In the genomic region with DNA sequence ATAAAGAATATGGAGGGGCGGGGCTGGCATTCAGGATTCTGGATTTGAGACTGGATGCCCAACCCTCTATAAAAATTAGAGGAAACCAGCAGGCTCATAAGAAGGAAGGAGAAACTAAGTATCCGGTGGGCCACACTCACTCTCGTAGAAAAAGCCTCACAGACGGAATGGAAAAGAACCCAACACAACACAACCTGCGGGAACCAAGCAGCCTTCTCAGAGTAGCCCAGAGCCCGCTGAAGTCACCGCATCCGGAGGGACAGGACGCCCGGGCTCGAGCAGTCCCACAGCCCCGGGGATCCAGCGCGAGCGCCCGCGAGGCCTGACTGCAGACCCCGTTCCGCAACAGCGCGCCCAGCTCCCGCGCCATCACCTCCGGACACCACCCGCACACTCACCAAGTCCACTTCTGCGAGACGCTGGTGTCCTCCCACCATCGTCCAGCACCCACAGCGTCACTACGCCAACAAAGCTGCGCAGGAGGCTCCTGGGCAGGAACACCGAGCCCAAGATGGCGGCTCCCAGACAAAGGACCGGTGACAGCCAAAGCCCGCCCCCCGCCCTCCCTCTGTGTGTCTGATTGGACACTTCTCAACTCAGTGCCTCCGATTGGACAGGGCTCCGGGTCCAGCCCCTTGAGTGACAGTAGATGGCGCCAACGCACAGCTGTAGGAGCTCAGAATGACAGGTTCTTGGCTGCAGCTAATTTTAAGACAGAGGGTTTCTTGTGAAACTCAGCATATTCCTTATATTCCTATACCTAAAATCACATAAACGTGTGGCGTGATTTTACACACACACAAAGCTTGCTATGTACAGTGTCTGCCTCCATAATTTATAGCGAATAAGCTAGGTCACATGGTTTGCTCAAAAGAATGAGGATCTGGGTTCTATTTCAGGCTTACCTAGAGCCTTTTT, we compare ENCODE assay signal across 8 mouse cellular contexts. TPM values are rescaled to one million over a fixed set of nuclear protein-coding genes. Genes with fewer than 3 reads are reported as not detected.
DNase-seq lines count a peak whose midpoint lies in the region; ATAC-seq and TF ChIP-seq lines count a peak whose summit lies in the region.

A gene (minus strand): TSS at position 551 of the 918 bp plus-strand sequence.

- H3K79me2 ChIP-seq in C2C12 (ENCODE audit: control insufficient read depth, insufficient read depth): peaks cover 43% of the 10 kb centered on the region
- H3K79me2 ChIP-seq in liver, adult 2 months (ENCODE audit: control insufficient read depth, insufficient read depth, low read length): peaks cover 14% of the 10 kb centered on the region
- H3K79me2 ChIP-seq in myocyte (ENCODE audit: control insufficient read depth, insufficient read depth): peaks cover 33% of the 10 kb centered on the region

- H3K36me3 ChIP-seq in C2C12 (ENCODE audit: control insufficient read depth, insufficient read depth) (peaks cover 34% of the 10 kb centered on the region), myocyte (ENCODE audit: control insufficient read depth, insufficient read depth) (peaks cover 24% of the 10 kb centered on the region)
- H3K36me3 ChIP-seq in erythroblast, embryonic 14.5 days (ENCODE audit: control insufficient read depth): peaks cover 37% of the 10 kb centered on the region
- H3K36me3 ChIP-seq in heart, embryonic 11.5 days (ENCODE audit: control insufficient read depth, insufficient read depth, low read length): peaks cover 30% of the 10 kb centered on the region
- H3K36me3 ChIP-seq in kidney, embryonic 16.5 days (ENCODE audit: insufficient read depth, low read length): peaks cover 39% of the 10 kb centered on the region
- peaks cover 26% of the 10 kb centered on the region for H3K36me3 ChIP-seq in liver, adult 2 months (ENCODE audit: control insufficient read depth, insufficient read depth, low read length)
- 0 out of 2 replicates have a peak, but pooled peaks cover 2% of the 10 kb centered on the region for H3K36me3 ChIP-seq in splenic B cell, adult 2 months (ENCODE audit: control insufficient read depth, insufficient read depth, low read length, poor library complexity, severe bottlenecking)

- ATAC-seq in heart, embryonic 11.5 days (replicated peaks; ENCODE audit: insufficient number of reproducible peaks, low FRiP score, low TSS enrichment): peak; percentile 96
- peak; percentile 96 for ATAC-seq in kidney, embryonic 16.5 days (ENCODE audit: low FRiP score, low TSS enrichment)

- H3K27ac ChIP-seq in heart, embryonic 11.5 days (ENCODE audit: low read depth, low read length): peak within 1 kb of the TSS; percentile 97
- peak within 1 kb of the TSS; percentile 99 for H3K27ac ChIP-seq in kidney, embryonic 16.5 days (ENCODE audit: low read length)
- H3K27ac ChIP-seq in liver, adult 2 months (replicated peaks; ENCODE audit: insufficient read depth, low read depth, low read length): peak within 1 kb of the TSS; percentile 42

- TF ChIP-seq POLR2A in brain, embryonic 14.5 days (IDR thresholded peaks at IDR 0.05; ENCODE audit: borderline replicate concordance, extremely low read depth, insufficient read depth, insufficient read length, poor library complexity, severe bottlenecking): peak; percentile 87
- TF ChIP-seq POLR2A in liver, adult 2 months (IDR thresholded peaks at IDR 0.05; ENCODE audit: extremely low read depth, insufficient read depth, low read length): peak; percentile 90
- TF ChIP-seq POLR2A in myocyte (IDR thresholded peaks at IDR 0.05; ENCODE audit: insufficient read length, low read depth): peak; percentile 98

- peaks cover 40% of the 10 kb centered on the region for H3K4me1 ChIP-seq in erythroblast, embryonic 14.5 days (ENCODE audit: control insufficient read depth)
- H3K4me1 ChIP-seq in heart, embryonic 11.5 days (ENCODE audit: control insufficient read depth, insufficient read depth, low read length): peaks cover 9% of the 10 kb centered on the region
- peaks cover 14% of the 10 kb centered on the region for H3K4me1 ChIP-seq in kidney, embryonic 16.5 days (ENCODE audit: insufficient read depth, low read length)
- H3K4me1 ChIP-seq in liver, adult 2 months (ENCODE audit: control insufficient read depth, insufficient read depth, low read length): peaks cover 8% of the 10 kb centered on the region

- H3ac ChIP-seq in C2C12 (ENCODE audit: control insufficient read depth, insufficient read length, low read depth) (peak within 1 kb of the TSS; percentile 76), myocyte (ENCODE audit: control insufficient read depth, insufficient read length) (peak within 1 kb of the TSS; percentile 75)

- peak within 1 kb of the TSS; percentile 91 for H3K4me3 ChIP-seq in C2C12 (ENCODE audit: insufficient read depth, poor library complexity, severe bottlenecking)
- H3K4me3 ChIP-seq in erythroblast, embryonic 14.5 days (replicated peaks): peak within 1 kb of the TSS; percentile 98
- peak within 1 kb of the TSS; percentile 86 for H3K4me3 ChIP-seq in heart, embryonic 11.5 days (ENCODE audit: low read depth, low read length)
- H3K4me3 ChIP-seq in kidney, embryonic 16.5 days (ENCODE audit: low read length): peak within 1 kb of the TSS; percentile 87
- peak within 1 kb of the TSS; percentile 67 for H3K4me3 ChIP-seq in liver, adult 2 months (ENCODE audit: insufficient read depth, low read depth, low read length)
- H3K4me3 ChIP-seq in myocyte: peak within 1 kb of the TSS; percentile 49

- peaks cover 2% of the 10 kb centered on the region; the same call in 1 of the 2 replicates for H3K9me3 ChIP-seq in erythroblast, embryonic 14.5 days (ENCODE audit: control insufficient read depth, low read length)
- peaks cover 5% of the 10 kb centered on the region for H3K9me3 ChIP-seq in heart, embryonic 11.5 days (replicated peaks; ENCODE audit: control insufficient read depth, low read length)
- peaks cover 37% of the 10 kb centered on the region for H3K9me3 ChIP-seq in kidney, embryonic 16.5 days (ENCODE audit: low read length)

- H3K27me3 ChIP-seq in C2C12 (ENCODE audit: control insufficient read depth, insufficient read depth, insufficient read length) (no peaks in the 10 kb centered on the region), myocyte (ENCODE audit: control insufficient read depth, insufficient read depth, insufficient read length) (no peaks in the 10 kb centered on the region)
- H3K27me3 ChIP-seq in erythroblast, embryonic 14.5 days (ENCODE audit: control insufficient read depth): no peaks in the 10 kb centered on the region
- H3K27me3 ChIP-seq in heart, embryonic 11.5 days (ENCODE audit: control insufficient read depth, insufficient read depth, low read length): no peaks in the 10 kb centered on the region
- H3K27me3 ChIP-seq in kidney, embryonic 16.5 days (ENCODE audit: insufficient read depth, low read length): no peaks in the 10 kb centered on the region
- H3K27me3 ChIP-seq in liver, adult 2 months (ENCODE audit: control insufficient read depth, insufficient read depth, low read length): no peaks in the 10 kb centered on the region
- no peaks in the 10 kb centered on the region for H3K27me3 ChIP-seq in splenic B cell, adult 2 months (ENCODE audit: control insufficient read depth, insufficient read depth, low read length, poor library complexity, severe bottlenecking)

- peak within 1 kb of the TSS; percentile 57 for H3K4me2 ChIP-seq in heart, embryonic 11.5 days
- peak within 1 kb of the TSS; percentile 52 for H3K4me2 ChIP-seq in kidney, embryonic 16.5 days (replicated peaks; ENCODE audit: low read depth, low read length)
- H3K4me2 ChIP-seq in myocyte (ENCODE audit: low read depth): peak within 1 kb of the TSS; percentile 82

- peak within 1 kb of the TSS; percentile 99 for H3K9ac ChIP-seq in heart, embryonic 11.5 days (ENCODE audit: low read depth, low read length)
- H3K9ac ChIP-seq in kidney, embryonic 16.5 days (replicated peaks; ENCODE audit: low read length): peak within 1 kb of the TSS; percentile 97
- H3K9ac ChIP-seq in liver, adult 2 months (ENCODE audit: low read depth, low read length): peak within 1 kb of the TSS; percentile 84

- peak; percentile 99 for DNase-seq in brain, embryonic 14.5 days (ENCODE audit: low read depth)
- peak; percentile 93 for DNase-seq in liver, adult 2 months (ENCODE audit: extremely low read depth, low read depth, low spot score)
- peak; percentile 97 for DNase-seq in splenic B cell, adult 2 months (ENCODE audit: low read depth, low spot score)

- WGBS in heart, embryonic 11.5 days (ENCODE audit: insufficient replicate concordance): under 1% methylated on average over 43 of the region's 43 CpGs
- under 1% methylated on average over 43 of the region's 43 CpGs for WGBS in kidney, embryonic 16.5 days
- under 1% methylated on average over 43 of the region's 43 CpGs for WGBS in liver, adult 2 months

- peaks cover 32% of the 10 kb centered on the region for H3K79me3 ChIP-seq in C2C12 (ENCODE audit: low read depth)

- TF ChIP-seq CTCF in C2C12 (IDR thresholded peaks at IDR 0.05; ENCODE audit: control insufficient read depth, insufficient read depth, insufficient read length): no peak
- peak; percentile 41; the same call in 1 of the 2 replicates for TF ChIP-seq CTCF in brain, embryonic 14.5 days (IDR thresholded peaks at IDR 0.05; ENCODE audit: borderline replicate concordance, extremely low read depth, insufficient read depth, insufficient read length)
- peak; percentile 60 for TF ChIP-seq CTCF in liver, adult 2 months (IDR thresholded peaks at IDR 0.05; ENCODE audit: low read depth, low read length)

TF ChIP-seq in C2C12, 6 proteins besides CTCF, POLR2A, EP300 and RAD21:
- TF ChIP-seq FOSL1 (IDR thresholded peaks at IDR 0.05; ENCODE audit: insufficient read depth, low read length, poor library complexity, severe bottlenecking): no peak
- TF ChIP-seq USF1 (IDR thresholded peaks at IDR 0.05; ENCODE audit: low read depth): peak; percentile 36

TF ChIP-seq in myocyte, 11 proteins besides CTCF, POLR2A, EP300 and RAD21:
- TF ChIP-seq MYOD1 (IDR thresholded peaks at IDR 0.05; ENCODE audit: control insufficient read depth in 1 of 3, insufficient read length in 2 of 3, low read depth in 2 of 3): peak in 2 of 3 experiments; percentile 12 to 19
- TF ChIP-seq USF1 (IDR thresholded peaks at IDR 0.05; ENCODE audit: low read depth): no peak
- peak; percentile 98 for TF ChIP-seq POLR2AphosphoS2 (IDR thresholded peaks at IDR 0.05; ENCODE audit: insufficient read length, low read depth)

RNA-seq across cellular contexts. Expression of the gene that starts here (rescaled TPM):
- polyA plus RNA-seq in C2C12 (2012; fragmentation: generic; extraction: Trizol) (4.9 TPM), myocyte (2012; fragmentation: generic; extraction: Trizol) (5.7 TPM)
- polyA plus RNA-seq in brain, embryonic 14.5 days (2012; rRNA removed): 38.6 and 42.9 TPM in 2 replicates
- polyA plus RNA-seq in erythroblast, embryonic 14.5 days (2012): 0.05 and 0.06 TPM in 2 replicates
- 43.7 and 52.4 TPM in 2 replicates for polyA plus RNA-seq in heart, embryonic 11.5 days (2014; fragmentation: Nextera tagmentation; extraction: Ambion mirVana)
- 63.8 and 65.9 TPM in 2 replicates for polyA plus RNA-seq in kidney, embryonic 16.5 days (2015; fragmentation: Nextera tagmentation; extraction: Ambion mirVana)
- 14.5 and 15.3 TPM in 2 replicates for total RNA-seq in liver, adult 2 months (2014; rRNA removed)
- 3.3 TPM in 2 replicates for polyA plus RNA-seq in liver, adult 2 months (2012; rRNA removed)

Comparison
In these comparisons a context has a peak if more than half of its experiments do, and no peak if none do; other contexts are left out.
1. Peak in every context shown above with its lines: DNase-seq, ATAC-seq, H3K4me3 ChIP-seq and H3K27ac ChIP-seq.
2. H3K27ac ChIP-seq: peak in every context shown above with its lines; median percentile 99 in kidney, embryonic 16.5 days; 97 in heart, embryonic 11.5 days; 42 in liver, adult 2 months.